Comparison of ENCODE assay signal across 30 mouse cellular contexts in genomic region chr3:34217911-34218310, GRCm38 (mm10).
"Had no signal": no experiment of that assay in that cellular context is flagged by ENCODE, and none has a peak within 500 bp of the region (broad histone marks: within the 10 kb centered on the region; RNA-seq: fewer than 3 reads in every experiment).

No protein-coding gene starts in this region.

- H3K4me2 ChIP-seq: limb, embryonic 12.5 days; limb, embryonic 13.5 days; limb, embryonic 15.5 days; liver, embryonic 11.5 days; liver, embryonic 12.5 days; liver, embryonic 13.5 days; liver, embryonic 15.5 days; lung, embryonic 14.5 days; lung, embryonic 15.5 days; midbrain, embryonic 12.5 days; midbrain, embryonic 13.5 days; neural tube, embryonic 12.5 days had no signal

- H3K36me3 ChIP-seq: limb, embryonic 10.5 days; limb, embryonic 12.5 days; limb, embryonic 13.5 days; limb, embryonic 15.5 days; liver, embryonic 12.5 days; liver, embryonic 13.5 days; liver, embryonic 15.5 days; lung, embryonic 15.5 days; midbrain, embryonic 10.5 days; midbrain, embryonic 12.5 days; midbrain, embryonic 13.5 days; neural tube, embryonic 12.5 days had no signal

- H3K9me3 ChIP-seq: limb, embryonic 10.5 days; limb, embryonic 12.5 days; limb, embryonic 13.5 days; limb, embryonic 15.5 days; liver, embryonic 12.5 days; liver, embryonic 13.5 days; liver, embryonic 15.5 days; lung, embryonic 15.5 days; midbrain, embryonic 10.5 days; midbrain, embryonic 12.5 days; midbrain, embryonic 13.5 days had no signal

- H3K9ac ChIP-seq: limb, embryonic 12.5 days; limb, embryonic 13.5 days; limb, embryonic 15.5 days; liver, embryonic 12.5 days; liver, embryonic 13.5 days; liver, embryonic 14.5 days; liver, embryonic 15.5 days; liver, postnatal 0 days; lung, embryonic 14.5 days; lung, embryonic 15.5 days; midbrain, embryonic 12.5 days; midbrain, embryonic 13.5 days; neural tube, embryonic 12.5 days had no signal

- DNase-seq: left cerebral cortex, postnatal 4 days; liver; liver, embryonic 13.5 days; liver, postnatal 0 days; lung, adult 18-20 months; lung, adult 2 months; lung, embryonic 14.5 days; lung, postnatal 10 days; lung, postnatal 14 days; lung, postnatal 36 days; lung, postnatal 4 days; midbrain, embryonic 14.5 days had no signal

- H3K27me3 ChIP-seq: limb, embryonic 12.5 days; limb, embryonic 13.5 days; limb, embryonic 15.5 days; liver, embryonic 12.5 days; liver, embryonic 13.5 days; liver, embryonic 15.5 days; lung, embryonic 15.5 days; megakaryocyte, embryonic 14.5 days; midbrain, embryonic 13.5 days; neural tube, embryonic 12.5 days had no signal

- ATAC-seq: liver, embryonic 12.5 days; liver, postnatal 0 days; lung, postnatal 0 days; midbrain, embryonic 13.5 days; midbrain, embryonic 16.5 days had no signal

- H3K27ac ChIP-seq: limb, embryonic 10.5 days; limb, embryonic 12.5 days; limb, embryonic 13.5 days; limb, embryonic 15.5 days; liver, embryonic 12.5 days; liver, embryonic 13.5 days; liver, embryonic 14.5 days; liver, embryonic 15.5 days; lung, embryonic 15.5 days; macrophage; midbrain, embryonic 10.5 days; midbrain, embryonic 12.5 days; midbrain, embryonic 13.5 days; neural tube, embryonic 12.5 days had no signal

- H3K4me1 ChIP-seq: limb, embryonic 10.5 days; limb, embryonic 12.5 days; limb, embryonic 13.5 days; limb, embryonic 15.5 days; liver, embryonic 12.5 days; liver, embryonic 13.5 days; liver, embryonic 15.5 days; lung, embryonic 15.5 days; megakaryocyte, embryonic 14.5 days; midbrain, embryonic 10.5 days; midbrain, embryonic 12.5 days; midbrain, embryonic 13.5 days; neural tube, embryonic 12.5 days had no signal

- H3K4me3 ChIP-seq: limb, embryonic 10.5 days; limb, embryonic 12.5 days; limb, embryonic 13.5 days; limb, embryonic 15.5 days; liver, embryonic 12.5 days; liver, embryonic 13.5 days; liver, embryonic 15.5 days; lung, embryonic 15.5 days; megakaryocyte, embryonic 14.5 days; midbrain, embryonic 10.5 days; midbrain, embryonic 12.5 days; midbrain, embryonic 13.5 days; myocyte; neural tube, embryonic 12.5 days had no signal
